Mouse (Mus musculus) stomach, postnatal 0 days (tissue): ENCODE results near the gene Gm20721. TPM values are rescaled to one million over a fixed set of nuclear protein-coding genes. Genes with fewer than 3 reads are reported as not detected.
A peak's percentile ranks its signal among the peaks of the same experiment; 100 is the strongest.

Source experiments
- ATAC-seq: fragments of 200-750 bp; cut with Nextera tagmentation; 2 replicates; pipeline ENCODE4 v1.8.0; 2017; ENCODE audit not compliant: low FRiP score, low TSS enrichment
- DNase-seq: peaks from one replicate; pipeline ENCODE4 v3.0.0-alpha.2; 2016; ENCODE audit warnings: low spot score
- H3K27ac ChIP-seq: fragments of 300-500 bp; sonication (generic); replicated peaks from 2 replicates; pipeline ENCODE4 v1.5.1; 2014; ENCODE audit warnings: mild to moderate bottlenecking, control low read depth
- H3K27me3 ChIP-seq: fragments of 300-500 bp; sonication (generic); 2 replicates; pipeline ENCODE4 v1.6.1; 2014; ENCODE audit warnings: low read length; ENCODE audit not compliant: control insufficient read depth, insufficient read depth
- H3K36me3 ChIP-seq: fragments of 300-500 bp; sonication (generic); 2 replicates; pipeline ENCODE4 v1.6.1; 2014; ENCODE audit warnings: low read length, mixed read lengths; ENCODE audit not compliant: control insufficient read depth, insufficient read depth
- H3K4me1 ChIP-seq: fragments of 300-500 bp; sonication (generic); replicated peaks from 2 replicates; pipeline ENCODE4 v1.6.1; 2014; ENCODE audit warnings: antibody characterized with exemption; ENCODE audit not compliant: control insufficient read depth, insufficient read depth
- H3K4me2 ChIP-seq: fragments of 300-500 bp; sonication (generic); replicated peaks from 2 replicates; pipeline ENCODE4 v1.6.1; 2014; ENCODE audit warnings: low read depth, mild to moderate bottlenecking, control low read depth, moderate library complexity
- H3K4me3 ChIP-seq: fragments of 300-500 bp; sonication (generic); 2 replicates; pipeline ENCODE4 v1.5.1; 2014; ENCODE audit warnings: low read depth, low read length, control low read depth
- H3K9ac ChIP-seq: fragments of 300-500 bp; sonication (generic); 2 replicates; pipeline ENCODE4 v1.6.1; 2014; ENCODE audit warnings: mild to moderate bottlenecking, low read length, control low read depth, mixed read lengths
- H3K9me3 ChIP-seq: fragments of 300-500 bp; sonication (generic); 2 replicates; pipeline ENCODE4 v1.6.1; 2016; ENCODE audit warnings: low read length; ENCODE audit not compliant: control insufficient read depth
- CTCF ChIP-seq: IDR thresholded peaks from 2 replicates; pipeline ENCODE4 v1.5.1; 2016; ENCODE audit warnings: antibody characterized with exemption, low read depth, mild to moderate bottlenecking, moderate library complexity
- EP300 ChIP-seq: optimal IDR thresholded peaks from 2 replicates; pipeline ENCODE3; 2016; ENCODE audit warnings: antibody characterized with exemption
- WGBS: fragments of 180-500 bp; shearing (Covaris S2); extraction: QIAGEN DNeasy Blood & Tissue Kit; methylation state at CpG from one replicate; pipeline ENCODE4 v1.1.7; 2014; 5-methylcytosine and 5-hydroxymethylcytosine counted together
- polyA plus RNA-seq: library from polyadenylated mRNA; unstranded; fragments of >200 nt; fragmentation: Nextera tagmentation; extraction: Ambion mirVana; gene quantifications from 2 replicates; pipeline ENCODE4 v1.2.1, GENCODE M21; 2015

Gm20721 gene
- polyA plus RNA-seq, 1 experiment from 2014 or later, result 5.8 TPM

GRCm38 (mm10) chr2:174295175-174295899, 51.2 kb downstream of the Gm20721 start:
- peak; percentile 83 for ATAC-seq
- peak overlapping the region; percentile 81 for H3K27ac ChIP-seq
- H3K36me3 ChIP-seq, result no peaks in the 10 kb centered on the region
- peaks cover 3% of the 10 kb centered on the region for H3K27me3 ChIP-seq
- peak overlapping the region; percentile 60 for H3K4me2 ChIP-seq
- 49% methylated on average over 36 of the region's 36 CpGs for WGBS
- H3K4me3 ChIP-seq, result peak overlapping the region; percentile 51
- peak; percentile 87 for DNase-seq
- H3K4me1 ChIP-seq, result no peaks in the 10 kb centered on the region
- peak; percentile 49 for TF ChIP-seq CTCF
- no peak for TF ChIP-seq EP300
- peaks cover 14% of the 10 kb centered on the region; the same call in 1 of the 2 replicates for H3K9me3 ChIP-seq
- peak overlapping the region; percentile 71 for H3K9ac ChIP-seq

GRCm38 (mm10) chr2:174294457-174294856, 52.1 kb downstream of the Gm20721 start:
- DNase-seq (peak; percentile 45), ATAC-seq (no peak)
- TF ChIP-seq CTCF, result no peak
- no peak for TF ChIP-seq EP300
- peak overlapping the region; percentile 71; the same call in 1 of the 2 replicates for H3K9ac ChIP-seq
- H3K4me3 ChIP-seq, result peak overlapping the region; percentile 51
- WGBS, result 46% methylated on average over 8 of the region's 8 CpGs
- H3K9me3 ChIP-seq, result peaks cover 14% of the 10 kb centered on the region; the same call in 1 of the 2 replicates
- no peaks in the 10 kb centered on the region for H3K36me3 ChIP-seq
- peak overlapping the region; percentile 60 for H3K4me2 ChIP-seq
- peak overlapping the region; percentile 81 for H3K27ac ChIP-seq
- H3K27me3 ChIP-seq, result peaks cover 3% of the 10 kb centered on the region
- no peaks in the 10 kb centered on the region for H3K4me1 ChIP-seq

DNA sequence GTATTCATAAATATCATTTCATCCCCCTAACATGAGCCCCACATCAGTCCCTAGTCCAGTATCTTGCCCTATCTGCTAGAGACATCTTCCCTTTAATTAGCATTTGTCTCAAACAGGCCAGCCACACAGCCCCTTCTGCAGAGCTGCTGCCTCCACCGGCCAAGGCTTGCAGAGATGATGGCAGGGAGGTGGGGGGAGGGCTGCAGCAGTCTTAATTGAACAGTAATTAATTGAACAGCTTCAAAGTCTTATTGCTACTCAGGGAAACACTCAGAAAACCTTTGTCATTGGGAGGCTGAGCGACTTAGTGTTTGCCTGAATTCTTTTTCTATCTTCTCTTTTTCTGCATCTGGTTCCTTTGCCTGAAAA, 54.9 kb downstream of the Gm20721 start:
- Histone ChIP-seq H3K9me3 (no peaks in the 10 kb centered on the region), H3K27me3 (no peaks in the 10 kb centered on the region), H3K4me1 (no peaks in the 10 kb centered on the region), H3K36me3 (no peaks in the 10 kb centered on the region), H3K4me2 (no peak overlapping the region), H3K4me3 (no peak overlapping the region), H3K9ac (no peak overlapping the region), H3K27ac (no peak overlapping the region)
- ATAC-seq, result no peak
- DNase-seq, result no peak
- WGBS, result 45% methylated on average over 2 of the region's 2 CpGs
- TF ChIP-seq EP300 (no peak), CTCF (no peak)

- ATAC-seq, result no peak
- TF ChIP-seq CTCF (no peak), EP300 (no peak)
- Histone ChIP-seq H3K4me3 (no peak overlapping the region), H3K4me2 (no peak overlapping the region), H3K9ac (no peak overlapping the region), H3K27ac (no peak overlapping the region), H3K36me3 (no peaks in the 10 kb centered on the region), H3K9me3 (0 out of 2 replicates have a peak, but pooled peaks cover under 1% of the 10 kb centered on the region), H3K4me1 (no peaks in the 10 kb centered on the region), H3K27me3 (no peaks in the 10 kb centered on the region)
- WGBS, result 66% methylated on average over 8 of the region's 8 CpGs
- DNase-seq, result no peak
These were observed 55.4 kb downstream of the Gm20721 start for GRCm38 (mm10) chr2:174291029-174291661.

GRCm38 (mm10) chr2:174288673-174289430, 57.7 kb downstream of the Gm20721 start:
- no peak overlapping the region for H3K4me2 ChIP-seq
- WGBS, result 38% methylated on average over 12 of the region's 12 CpGs
- DNase-seq (no peak), ATAC-seq (no peak)
- peaks cover 8% of the 10 kb centered on the region; the same call in 1 of the 2 replicates for H3K36me3 ChIP-seq
- H3K9me3 ChIP-seq, result 0 out of 2 replicates have a peak, but pooled peaks cover 7% of the 10 kb centered on the region
- H3K27ac ChIP-seq, result no peak overlapping the region
- H3K4me3 ChIP-seq, result no peak overlapping the region
- H3K27me3 ChIP-seq, result no peaks in the 10 kb centered on the region
- H3K9ac ChIP-seq, result no peak overlapping the region
- H3K4me1 ChIP-seq, result no peaks in the 10 kb centered on the region
- TF ChIP-seq EP300 (no peak), CTCF (no peak)
